Mouse (Mus musculus): ENCODE results near the gene Lamp5.

Gene Lamp5

GRCm38 (mm10) chr2:136051688-136052289 is at the start of gene Lamp5:
TSS of gene Lamp5 (plus strand) at chr2:136052239.
- DNase-seq (ENCODE audit: low read depth), result no peak

- DNase-seq (ENCODE audit: low read depth), result no peak
Measured at GRCm38 (mm10) chr2:136003836-136004235, 48.2 kb upstream of the Lamp5 start.

DNA sequence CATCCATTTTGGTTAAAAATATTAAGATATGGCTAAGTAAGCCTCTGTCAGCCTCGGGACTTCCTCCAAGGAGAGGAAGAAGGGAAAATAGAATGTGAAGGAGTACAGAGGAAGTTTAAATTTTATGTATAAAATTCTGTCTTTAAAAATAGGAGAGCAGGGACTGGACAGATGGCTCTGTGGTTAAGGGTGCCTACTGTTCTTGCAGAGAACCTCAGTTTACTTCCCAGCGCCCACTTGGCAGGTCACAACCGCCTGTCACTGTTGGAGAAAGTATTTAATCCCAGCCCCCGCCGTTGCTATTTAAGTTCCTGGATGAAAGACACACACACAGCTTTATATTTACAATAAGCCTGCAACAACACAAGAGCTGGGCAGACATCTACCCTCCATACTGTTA is 45.8 kb upstream of the Lamp5 start:
- no peak for DNase-seq (ENCODE audit: low read depth)

DNA sequence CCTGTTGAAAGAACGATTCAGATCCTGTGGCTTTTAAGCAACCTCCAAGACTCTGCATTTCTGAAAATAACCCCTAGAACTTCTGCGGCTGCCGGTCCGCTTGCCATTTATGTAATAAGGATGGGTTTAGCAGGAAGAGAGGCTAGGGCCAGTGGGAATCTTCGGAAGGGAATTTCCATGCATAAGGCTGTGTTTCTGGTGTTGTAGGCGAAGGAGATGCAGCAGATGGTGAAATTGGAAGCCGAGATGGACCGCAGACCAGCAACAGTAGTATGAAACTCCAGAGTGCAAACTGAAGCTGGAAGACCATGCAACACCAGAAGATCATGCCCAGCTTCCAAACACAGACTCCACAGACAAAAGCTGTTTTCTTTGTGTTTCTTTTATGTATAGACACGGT is 39.3 kb upstream of the Lamp5 start:
- DNase-seq (ENCODE audit: low read depth), result no peak

DNA sequence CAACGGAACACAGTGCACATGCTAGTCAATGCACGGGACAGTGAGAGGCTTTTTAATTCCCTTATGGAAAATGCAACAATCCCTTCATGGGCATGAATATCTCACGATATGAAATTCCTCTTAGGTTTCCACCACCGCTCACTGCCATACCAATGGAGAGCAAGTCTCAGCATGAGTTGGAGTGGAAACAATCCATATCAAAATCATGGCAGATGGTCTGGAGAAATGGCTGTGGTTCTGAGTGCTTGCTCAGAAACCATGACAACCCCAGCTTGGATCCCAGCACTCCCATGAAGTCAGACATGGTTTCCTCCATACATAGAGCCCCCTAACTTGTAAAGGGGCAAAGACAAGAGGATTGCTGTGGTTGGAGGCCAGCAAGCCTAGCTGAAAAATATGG is 3.6 kb upstream of the Lamp5 start:
- no peak for DNase-seq (ENCODE audit: low read depth)

DNA sequence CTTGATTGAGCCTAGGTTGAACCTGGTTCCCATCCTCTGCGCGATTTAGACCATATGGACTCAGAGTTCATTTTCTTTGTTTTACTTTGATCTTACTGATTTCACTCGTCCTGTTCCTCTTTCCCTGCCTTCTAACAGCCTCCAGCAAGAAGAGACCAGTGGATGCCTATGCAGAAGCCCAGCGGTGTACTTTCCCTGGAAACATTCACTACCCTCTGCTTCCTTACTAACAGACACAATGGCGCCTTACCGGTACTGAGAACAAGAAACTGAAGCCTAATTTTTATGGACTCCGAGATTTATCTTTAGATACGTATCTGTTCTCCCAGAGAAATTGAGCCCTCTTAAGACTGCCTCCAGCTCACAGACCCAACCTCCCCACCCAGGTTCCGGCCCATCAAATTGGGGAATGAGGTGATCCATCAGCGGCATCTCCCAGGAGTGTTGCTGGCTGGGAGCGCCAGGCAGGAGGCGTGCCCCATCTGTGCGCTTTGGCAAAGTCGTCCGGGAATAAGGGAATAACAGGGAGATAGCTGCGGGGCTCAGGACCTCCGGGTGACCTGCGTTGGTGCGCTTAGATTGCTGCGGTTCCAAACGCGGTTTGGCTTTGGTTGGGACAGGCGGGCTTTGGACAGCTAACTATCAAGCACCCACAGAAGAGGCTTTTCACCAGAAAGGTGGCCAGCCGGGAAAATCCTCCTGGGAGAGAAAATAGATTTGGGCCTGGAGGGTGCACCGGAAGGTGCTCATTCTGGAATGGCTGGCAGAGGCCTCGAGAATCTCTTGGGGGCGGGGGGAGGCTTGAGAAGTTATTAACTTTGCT is 1.0 kb upstream of the Lamp5 start:
- DNase-seq (ENCODE audit: low read depth), result no peak

- DNase-seq (ENCODE audit: low read depth), result no peak
Measured at GRCm38 (mm10) chr2:136057861-136058331, 5.9 kb downstream of the Lamp5 start.

DNA sequence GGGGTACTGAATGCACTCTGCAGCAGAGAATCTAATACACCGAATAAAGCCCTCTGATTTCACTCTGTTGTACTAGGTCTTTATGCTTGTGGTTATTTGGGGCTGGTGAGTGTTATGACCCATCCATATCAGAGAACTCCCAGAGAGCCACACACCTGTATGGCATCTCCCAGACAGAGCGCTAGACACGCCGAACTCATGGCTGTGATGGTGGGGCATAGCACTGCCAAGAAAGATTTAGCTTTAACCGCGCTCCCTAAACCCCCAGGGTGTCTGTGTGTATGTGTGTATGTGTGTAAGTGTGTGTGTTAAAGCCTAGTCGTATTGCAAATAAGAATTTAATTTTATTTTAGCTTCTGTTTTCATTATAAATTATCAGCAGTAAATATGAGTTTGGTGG is 6.4 kb downstream of the Lamp5 start:
- DNase-seq (ENCODE audit: low read depth), result no peak

GRCm38 (mm10) chr2:136059029-136059669 is 7.1 kb downstream of the Lamp5 start:
- DNase-seq (ENCODE audit: low read depth), result no peak

DNA sequence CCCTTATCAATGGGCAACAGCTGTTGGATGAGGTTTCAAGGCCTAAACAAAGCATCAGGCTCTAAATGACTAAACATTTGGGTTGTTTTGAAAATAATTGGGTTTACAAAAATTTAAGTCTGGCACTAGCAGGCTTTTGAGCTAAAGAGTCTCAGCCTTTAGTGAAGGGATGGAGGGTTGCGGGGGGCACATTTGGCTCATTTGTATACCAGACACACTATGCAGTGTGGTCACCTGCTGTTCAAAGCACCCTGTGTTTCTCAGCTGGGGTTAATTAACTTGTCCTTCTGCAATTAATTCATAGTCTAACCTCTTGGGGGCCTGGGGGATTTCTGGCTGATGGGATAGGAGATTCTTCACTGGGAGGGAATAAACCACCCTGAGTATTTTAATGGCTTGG is 12.3 kb downstream of the Lamp5 start:
- no peak for DNase-seq (ENCODE audit: low read depth)

DNA sequence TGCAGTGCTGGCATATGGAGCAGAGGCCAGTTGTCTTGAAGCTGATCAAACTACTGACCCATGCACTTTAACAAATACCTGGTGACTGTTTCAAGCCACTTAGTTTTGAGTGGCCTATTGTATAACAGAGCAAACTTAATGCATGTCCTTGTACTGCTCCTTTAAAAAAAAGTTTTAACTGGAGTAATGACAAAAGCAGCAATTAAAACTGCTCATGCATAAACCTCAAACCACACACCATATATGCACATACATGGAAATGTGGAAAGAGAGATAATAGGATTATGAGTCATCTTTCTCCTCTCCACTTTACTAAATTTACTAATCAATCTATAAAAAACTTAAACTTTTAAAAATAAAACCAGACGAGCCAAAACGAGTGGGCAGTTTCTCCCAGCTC is 43.9 kb downstream of the Lamp5 start:
- peak; percentile 1 for DNase-seq (ENCODE audit: low read depth)

- no peak for DNase-seq (ENCODE audit: low read depth)
Measured at GRCm38 (mm10) chr2:136097143-136097542, 45.1 kb downstream of the Lamp5 start.

GRCm38 (mm10) chr2:136107597-136107996 is 55.6 kb downstream of the Lamp5 start:
- no peak for DNase-seq (ENCODE audit: low read depth)

DNA sequence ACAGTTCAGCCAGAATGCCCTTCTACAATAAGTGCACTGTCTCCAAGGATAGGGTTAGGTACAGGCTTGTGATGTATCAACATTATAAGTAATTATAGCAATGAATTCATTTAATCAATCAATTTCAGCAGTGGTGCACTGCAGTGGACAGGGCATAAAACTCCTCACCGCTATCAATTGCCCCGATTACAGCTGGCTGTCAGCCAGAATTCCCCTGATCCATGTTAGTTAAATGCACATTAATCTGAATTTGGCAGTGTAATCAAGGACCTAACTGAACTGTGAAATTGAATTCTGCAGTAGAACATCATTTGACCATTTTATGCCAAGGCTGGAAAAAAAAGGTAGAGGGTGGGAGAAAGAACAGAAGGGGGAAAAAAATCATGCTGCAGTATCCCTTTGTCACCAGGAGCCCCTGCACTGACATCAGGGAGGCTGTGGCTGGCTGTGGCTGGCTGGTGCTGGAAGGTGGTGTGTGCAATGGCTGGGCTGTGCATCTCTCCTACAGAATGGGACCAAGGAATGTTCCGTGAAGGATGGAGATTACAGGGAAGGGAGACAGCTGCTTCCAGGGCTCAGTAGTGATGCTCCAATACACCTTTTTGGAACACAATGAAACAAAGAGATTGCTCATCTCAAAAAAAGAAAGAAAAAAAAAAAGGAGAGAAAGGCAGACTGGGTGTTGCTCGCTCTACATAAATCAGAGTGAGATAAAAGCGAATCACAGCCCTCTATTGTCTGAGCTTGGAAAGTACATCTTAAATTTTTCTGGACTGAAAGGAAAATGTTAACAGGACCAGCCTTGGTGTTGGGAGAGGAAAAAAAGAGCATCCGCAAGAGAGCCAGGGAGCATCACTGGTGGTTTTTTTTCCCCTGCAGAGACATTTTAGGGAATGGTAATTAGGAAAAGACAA is 56.3 kb downstream of the Lamp5 start:
- DNase-seq (ENCODE audit: low read depth), result no peak

GRCm38 (mm10) chr2:136109038-136109363 is 57.0 kb downstream of the Lamp5 start:
- no peak for DNase-seq (ENCODE audit: low read depth)

- DNase-seq (ENCODE audit: low read depth), result no peak
Measured at GRCm38 (mm10) chr2:136113374-136113773, 61.3 kb downstream of the Lamp5 start.

DNA sequence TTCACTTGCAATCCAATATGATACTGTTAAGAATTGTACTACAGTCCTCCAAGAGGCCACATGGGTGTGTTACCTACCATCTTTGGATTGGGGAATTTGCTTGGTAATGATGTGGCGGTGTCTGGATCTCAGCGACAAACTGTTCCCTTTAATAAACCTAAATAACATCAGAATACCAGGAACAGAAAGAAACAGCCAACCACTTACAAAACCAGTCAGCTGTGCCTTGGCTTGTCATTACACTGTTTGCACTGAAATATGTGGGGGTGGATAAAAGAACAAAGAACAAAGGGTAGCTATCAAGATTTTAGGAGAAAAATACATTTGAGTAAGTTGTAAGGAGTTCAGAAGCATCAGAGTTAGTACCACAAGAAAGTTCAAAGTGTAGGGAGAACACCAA is 66.0 kb downstream of the Lamp5 start:
- no peak for DNase-seq (ENCODE audit: low read depth)

Measured in 416B (cell line).